Mouse (Mus musculus): Measurements from ENCODE around the gene 4931406P16Rik.

The 4931406P16Rik gene

GRCm38 (mm10) chr7:34312786-34313442 is 437 bp downstream of the 4931406P16Rik start:
- peak in 1 of 2 experiments; percentile 17 for DNase-seq (ENCODE audit: low spot score in 2 of 2)

- DNase-seq (ENCODE audit: low spot score in 2 of 2) = no peak
Measured at GRCm38 (mm10) chr7:34309186-34309764, 4.1 kb downstream of the 4931406P16Rik start.

GRCm38 (mm10) chr7:34308586-34308985 is 4.8 kb downstream of the 4931406P16Rik start:
- DNase-seq (ENCODE audit: low spot score in 2 of 2) = no peak

GRCm38 (mm10) chr7:34305454-34305853 is 7.9 kb downstream of the 4931406P16Rik start:
- DNase-seq (ENCODE audit: low spot score in 2 of 2) = no peak

GRCm38 (mm10) chr7:34302651-34303050 is 10.7 kb downstream of the 4931406P16Rik start:
- DNase-seq (ENCODE audit: low spot score in 2 of 2) = no peak

GRCm38 (mm10) chr7:34301952-34302351 is 11.4 kb downstream of the 4931406P16Rik start:
- no peak for DNase-seq (ENCODE audit: low spot score in 2 of 2)

GRCm38 (mm10) chr7:34298818-34299217 is 14.5 kb downstream of the 4931406P16Rik start:
- no peak for DNase-seq (ENCODE audit: low spot score in 2 of 2)

GRCm38 (mm10) chr7:34296124-34296523 is 17.2 kb downstream of the 4931406P16Rik start:
- no peak for DNase-seq (ENCODE audit: low spot score in 2 of 2)

- no peak for DNase-seq (ENCODE audit: low spot score in 2 of 2)
Measured at GRCm38 (mm10) chr7:34292633-34293032, 20.7 kb downstream of the 4931406P16Rik start.

GRCm38 (mm10) chr7:34291265-34291664 is 22.1 kb downstream of the 4931406P16Rik start:
- no peak for DNase-seq (ENCODE audit: low spot score in 2 of 2)

GRCm38 (mm10) chr7:34290450-34291151 is 22.8 kb downstream of the 4931406P16Rik start:
- no peak for DNase-seq (ENCODE audit: low spot score in 2 of 2)

GRCm38 (mm10) chr7:34277656-34278055 is 35.7 kb downstream of the 4931406P16Rik start:
- no peak for DNase-seq (ENCODE audit: low spot score in 2 of 2)

- no peak for DNase-seq (ENCODE audit: low spot score in 2 of 2)
Measured at GRCm38 (mm10) chr7:34276066-34276465, 37.3 kb downstream of the 4931406P16Rik start.

- no peak for DNase-seq (ENCODE audit: low spot score in 2 of 2)
Measured at GRCm38 (mm10) chr7:34272465-34272864, 40.9 kb downstream of the 4931406P16Rik start.

GRCm38 (mm10) chr7:34268463-34268862 is 44.9 kb downstream of the 4931406P16Rik start:
- no peak for DNase-seq (ENCODE audit: low spot score in 2 of 2)

GRCm38 (mm10) chr7:34266421-34266820 is 46.9 kb downstream of the 4931406P16Rik start:
- DNase-seq (ENCODE audit: low spot score in 2 of 2) = no peak

GRCm38 (mm10) chr7:34265876-34266346 is 47.4 kb downstream of the 4931406P16Rik start:
- peak; percentile 23 to 40 for DNase-seq (ENCODE audit: low spot score in 2 of 2)

- DNase-seq (ENCODE audit: low spot score in 2 of 2) = no peak
Measured at GRCm38 (mm10) chr7:34263437-34263836, 49.9 kb downstream of the 4931406P16Rik start.

- DNase-seq (ENCODE audit: low spot score in 2 of 2) = no peak
Measured at GRCm38 (mm10) chr7:34258407-34258806, 54.9 kb downstream of the 4931406P16Rik start.

- no peak for DNase-seq (ENCODE audit: low spot score in 2 of 2)
Measured at GRCm38 (mm10) chr7:34257279-34257678, 56.1 kb downstream of the 4931406P16Rik start.

GRCm38 (mm10) chr7:34255916-34256315 is 57.4 kb downstream of the 4931406P16Rik start:
- DNase-seq (ENCODE audit: low spot score in 2 of 2) = no peak

- no peak for DNase-seq (ENCODE audit: low spot score in 2 of 2)
Measured at GRCm38 (mm10) chr7:34255137-34255536, 58.2 kb downstream of the 4931406P16Rik start.

GRCm38 (mm10) chr7:34252030-34252429 is 61.3 kb downstream of the 4931406P16Rik start:
- no peak for DNase-seq (ENCODE audit: low spot score in 2 of 2)

All from frontal cortex, postnatal 14 days (tissue).